Mouse (Mus musculus) retina, postnatal 1 day (tissue): ENCODE data around the gene Git1.

ENCODE experiments used
- DNase-seq: peaks from one replicate; pipeline ENCODE4 v3.0.0-alpha.2; 2012

The Git1 gene

DNA sequence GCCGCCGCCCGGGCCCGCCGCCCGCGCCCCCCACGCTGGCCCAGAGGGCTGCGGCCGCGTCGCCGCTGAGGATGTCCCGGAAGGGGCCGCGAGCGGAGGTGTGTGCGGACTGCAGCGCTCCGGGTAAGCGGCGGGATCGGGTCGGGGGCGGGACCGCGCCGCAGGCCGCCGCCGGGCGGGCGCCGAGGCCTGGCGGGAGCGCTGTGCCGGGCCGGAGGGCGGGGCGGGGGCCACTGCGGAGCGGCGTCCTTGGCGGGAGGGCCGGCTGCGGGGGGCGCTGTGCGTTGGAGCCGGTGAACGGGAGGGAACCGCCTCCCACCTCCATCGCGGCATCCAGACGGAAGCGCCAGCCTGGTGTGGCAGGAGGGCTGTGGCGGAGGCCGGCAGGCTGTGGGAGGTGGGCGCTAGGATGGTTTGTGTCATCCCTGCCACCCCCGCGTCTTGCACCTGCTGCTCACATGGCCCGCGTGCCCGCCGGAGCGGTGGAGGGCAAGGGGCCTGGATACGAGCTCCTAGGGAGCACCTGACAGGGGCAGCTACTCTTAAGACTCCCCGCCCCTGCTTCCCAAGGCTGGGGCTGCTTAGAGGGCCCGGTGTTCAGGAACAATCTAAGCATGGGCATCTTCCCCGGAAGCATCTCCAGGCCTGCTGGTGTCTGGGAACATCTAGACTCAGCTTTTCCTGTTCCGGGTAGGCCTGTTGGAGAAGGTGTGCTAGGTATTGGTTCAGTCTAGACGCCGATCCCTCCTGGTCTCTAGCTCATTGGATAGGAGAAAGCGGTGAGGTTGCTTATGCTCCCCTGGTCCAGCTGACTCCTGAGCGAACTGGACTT is at the start of gene Git1:
TSS of gene Git1 (plus strand) at position 51 of the 832 bp plus-strand sequence.
- DNase-seq: peak; percentile 60

DNA sequence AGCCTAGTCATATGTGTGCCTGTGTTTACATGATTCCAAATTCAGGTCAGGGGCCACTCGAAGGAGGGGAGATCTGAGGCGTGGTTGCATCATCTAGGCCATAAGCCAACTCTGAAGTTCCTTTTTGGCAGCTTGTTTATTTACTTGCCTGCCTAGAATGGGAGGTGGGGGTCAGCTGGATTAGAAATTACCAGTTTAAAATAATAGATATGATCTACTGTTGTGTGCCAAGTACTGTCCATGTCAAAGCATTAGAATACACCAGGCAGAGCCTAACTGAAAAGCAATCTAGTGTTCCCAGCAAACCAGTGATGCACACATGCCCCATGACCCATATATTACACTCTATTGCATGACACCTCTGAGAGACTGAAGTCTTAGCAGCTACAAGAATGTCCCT is 48.4 kb upstream of the Git1 start:
- no peak for DNase-seq

DNA sequence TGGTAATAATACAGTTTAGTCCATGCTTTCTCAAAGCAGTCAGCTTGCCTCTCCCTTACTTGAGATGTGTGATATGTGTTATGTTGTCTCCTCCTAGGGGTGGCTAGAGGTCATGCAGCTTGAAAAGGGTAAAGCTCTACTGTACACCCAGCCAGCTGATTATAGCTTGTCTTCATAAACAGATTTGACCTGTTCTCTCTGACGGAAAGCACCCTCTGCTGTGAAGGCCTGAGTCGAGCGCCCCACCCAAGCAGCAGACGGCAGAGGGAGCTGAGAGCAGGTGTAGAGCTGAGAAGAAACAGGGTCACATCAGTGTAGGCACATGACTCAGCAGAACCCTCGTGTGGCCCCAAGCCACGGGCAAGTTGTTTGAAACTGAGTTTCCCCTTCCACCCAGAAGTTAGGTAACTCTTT is 46.7 kb upstream of the Git1 start:
- peak; percentile 77 for DNase-seq

DNA sequence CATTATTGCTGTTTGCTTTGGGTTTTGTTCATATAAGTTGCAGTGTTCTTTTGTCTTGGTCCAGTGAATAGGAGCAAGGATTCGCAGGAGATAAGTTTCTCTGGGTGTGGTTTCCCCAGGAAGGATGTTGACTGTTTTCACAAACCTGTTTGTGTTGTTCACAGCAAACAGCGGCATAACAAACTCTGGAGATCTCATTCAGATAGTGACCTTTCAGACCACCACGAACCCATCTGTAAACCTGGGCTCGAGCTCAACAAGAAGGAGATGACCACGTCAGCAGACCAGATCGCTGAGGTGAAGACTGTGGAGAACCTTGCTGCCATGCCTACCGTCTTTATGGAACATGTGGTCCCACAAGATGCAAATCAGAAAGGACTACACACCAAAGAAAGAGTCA is 44.1 kb upstream of the Git1 start:
- no peak for DNase-seq

DNA sequence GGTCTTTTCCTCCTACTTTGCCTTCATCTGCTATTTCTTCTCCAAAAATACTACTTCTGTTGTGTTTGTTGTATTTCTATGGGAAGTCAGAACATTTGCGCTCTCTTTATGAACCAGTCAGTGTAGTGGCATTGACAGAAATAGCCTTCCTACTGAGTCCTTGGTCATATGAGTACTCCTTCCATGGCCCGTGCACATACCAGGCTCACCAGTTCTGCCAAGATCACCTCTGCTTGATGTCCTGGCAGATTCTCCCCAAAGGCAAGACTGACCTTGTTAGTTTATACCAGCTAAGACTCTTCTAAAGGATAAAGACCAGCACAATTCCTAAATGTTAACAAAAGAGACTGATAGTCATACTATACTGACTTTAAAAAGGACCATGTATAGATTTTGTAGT is 41.7 kb upstream of the Git1 start:
- DNase-seq: no peak

DNA sequence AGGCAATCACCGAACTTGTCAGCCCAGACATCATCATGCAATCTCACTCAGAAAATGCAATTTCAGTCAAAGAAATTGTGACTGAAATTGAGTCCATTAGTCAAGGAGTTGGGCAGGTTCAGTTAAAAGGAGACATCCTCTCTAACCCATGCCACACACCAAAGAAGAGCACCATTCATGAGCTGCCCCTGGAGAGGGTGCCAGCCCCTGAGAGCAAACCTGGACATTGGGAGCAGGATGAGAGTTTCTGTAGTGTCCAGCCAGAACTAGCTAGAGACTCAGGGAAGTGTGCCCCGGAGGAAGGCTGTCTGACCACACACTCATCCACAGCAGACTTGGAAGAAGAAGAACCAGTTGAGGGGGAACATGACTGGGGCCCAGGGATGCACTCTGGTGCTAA is 40.0 kb upstream of the Git1 start:
- no peak for DNase-seq

DNA sequence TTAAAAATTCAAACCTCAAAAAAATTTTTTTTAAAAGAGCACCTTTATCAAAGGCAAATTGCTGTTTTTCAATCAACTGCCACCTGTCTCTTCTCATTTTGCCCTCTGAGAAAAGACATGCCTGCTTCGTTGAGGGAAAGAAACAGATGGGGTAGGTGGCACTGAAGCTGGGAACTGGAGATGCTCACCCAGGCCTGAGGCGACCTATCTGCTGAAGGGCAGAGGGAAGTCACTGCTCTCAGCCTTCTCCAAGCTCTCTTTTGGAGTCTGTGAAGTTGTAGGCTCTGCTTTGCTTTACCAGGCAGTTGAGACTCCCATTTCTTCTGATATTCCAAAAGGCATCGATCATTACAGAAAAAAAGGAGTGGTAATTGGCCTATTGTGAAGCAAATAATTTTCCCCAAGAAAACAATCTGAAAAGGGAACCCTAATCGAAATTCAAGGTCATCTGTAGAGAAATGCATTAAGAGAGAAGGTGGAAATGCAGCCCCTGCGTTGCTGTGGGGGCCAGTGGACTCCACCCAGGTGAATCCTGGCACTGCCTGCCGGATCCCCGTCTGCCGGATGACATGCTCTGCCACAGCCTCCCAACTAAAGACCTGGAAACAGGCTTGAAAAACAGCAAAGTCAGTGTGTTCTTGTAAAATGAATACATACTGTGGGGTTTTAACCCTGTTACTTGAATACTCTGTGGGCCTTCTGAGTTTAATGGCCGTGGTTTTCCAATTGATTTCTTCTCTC is 37.4 kb upstream of the Git1 start:
- DNase-seq: no peak

DNA sequence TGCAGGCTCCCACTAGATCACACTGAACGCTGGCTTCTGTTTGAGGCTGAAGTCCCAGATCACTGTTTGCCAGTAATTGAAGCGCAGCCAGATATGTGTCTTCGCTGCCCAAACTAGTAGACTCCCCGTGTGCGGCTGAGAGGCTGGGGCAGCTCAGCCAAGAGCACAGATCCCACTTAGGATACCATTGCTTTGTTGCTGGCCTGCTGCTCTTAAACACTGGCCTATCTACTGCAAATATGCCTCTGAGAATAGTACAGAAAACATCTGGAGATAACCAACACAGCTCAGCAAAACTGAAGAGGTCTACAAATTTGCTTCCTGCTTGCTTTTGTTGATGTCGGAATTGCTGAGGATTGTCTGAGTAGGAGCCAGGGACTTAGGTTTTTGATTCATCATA is 36.5 kb upstream of the Git1 start:
- no peak for DNase-seq

DNA sequence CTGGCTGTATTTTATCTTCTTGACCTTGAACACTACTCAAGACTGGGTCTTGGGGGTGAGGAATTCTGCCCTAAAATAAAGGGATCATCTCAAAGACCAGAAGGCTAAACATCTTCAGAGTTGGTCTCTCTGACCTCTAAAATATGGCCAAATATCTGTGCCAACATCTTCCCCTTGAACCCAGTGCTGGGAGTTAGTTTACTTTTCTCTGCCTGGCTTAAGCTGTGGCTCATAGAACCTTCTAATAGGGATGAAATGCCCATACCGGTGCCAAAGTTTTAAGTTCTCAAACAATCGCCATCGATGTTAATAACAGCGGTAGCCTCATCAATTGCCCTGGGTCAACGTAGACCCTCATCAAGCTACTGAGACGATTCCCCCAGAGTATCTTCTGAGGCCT is 31.5 kb upstream of the Git1 start:
- no peak for DNase-seq

DNA sequence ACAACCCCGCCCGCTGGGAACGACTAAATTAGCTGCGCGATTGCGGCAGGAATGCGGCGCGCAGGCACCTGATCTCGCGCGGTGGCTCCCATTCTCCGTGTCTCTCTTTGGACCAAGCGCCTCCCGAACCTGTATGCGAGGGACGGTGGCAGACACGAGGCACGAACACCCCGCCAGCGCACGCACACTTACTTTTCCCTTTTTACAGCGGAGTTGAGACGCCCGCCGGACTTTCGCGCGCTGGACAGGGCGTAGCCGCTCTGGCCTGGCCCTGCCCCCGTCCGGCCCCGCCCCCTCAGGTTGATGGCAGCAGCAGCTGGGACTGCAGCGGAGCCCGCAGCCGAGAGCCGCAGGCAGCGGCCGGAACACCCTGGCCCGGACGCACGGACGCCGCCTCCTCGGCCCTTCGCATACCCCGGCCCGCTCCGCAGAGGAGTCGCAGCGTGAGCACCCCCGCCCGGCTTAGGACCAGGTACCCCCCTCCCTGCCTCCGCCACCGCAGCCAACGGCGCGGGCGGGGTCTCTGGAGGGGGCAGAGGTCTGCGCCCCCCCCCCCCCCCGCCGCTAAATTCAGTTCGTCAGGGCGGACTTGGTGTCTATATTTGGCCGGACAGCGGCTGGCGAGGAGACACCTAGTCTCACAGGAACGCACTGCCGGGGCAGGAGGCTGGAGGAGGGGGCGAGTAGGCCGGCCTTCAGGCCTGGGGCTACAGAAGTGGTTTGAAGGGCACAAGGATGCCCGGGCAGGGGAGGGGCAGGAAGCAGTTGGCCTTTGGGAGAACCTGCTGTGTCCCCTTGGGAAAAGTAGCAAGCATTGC is 30.9 kb upstream of the Git1 start, which contains the start of gene Coro6:
TSS of gene Coro6 (plus strand) at position 129 of the 818 bp plus-strand sequence.
- peak; percentile 74 for DNase-seq

DNA sequence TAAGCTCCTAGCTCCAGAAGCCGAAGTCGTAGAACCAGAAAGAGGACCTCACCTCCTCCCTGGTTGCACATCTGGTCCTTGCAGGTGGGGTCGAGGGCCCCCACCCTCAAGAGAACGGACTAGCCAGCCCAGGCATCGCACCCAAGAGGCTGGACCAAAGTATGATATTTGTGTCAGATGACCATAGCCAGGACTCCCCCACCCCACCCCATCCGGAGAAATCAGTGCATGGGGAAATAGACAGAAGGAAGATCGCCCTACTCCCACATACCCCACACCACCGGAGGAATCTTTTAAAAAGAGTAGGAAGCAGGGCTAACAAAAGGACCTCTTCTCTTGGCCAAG is 30.3 kb upstream of the Git1 start:
- DNase-seq: no peak

DNA sequence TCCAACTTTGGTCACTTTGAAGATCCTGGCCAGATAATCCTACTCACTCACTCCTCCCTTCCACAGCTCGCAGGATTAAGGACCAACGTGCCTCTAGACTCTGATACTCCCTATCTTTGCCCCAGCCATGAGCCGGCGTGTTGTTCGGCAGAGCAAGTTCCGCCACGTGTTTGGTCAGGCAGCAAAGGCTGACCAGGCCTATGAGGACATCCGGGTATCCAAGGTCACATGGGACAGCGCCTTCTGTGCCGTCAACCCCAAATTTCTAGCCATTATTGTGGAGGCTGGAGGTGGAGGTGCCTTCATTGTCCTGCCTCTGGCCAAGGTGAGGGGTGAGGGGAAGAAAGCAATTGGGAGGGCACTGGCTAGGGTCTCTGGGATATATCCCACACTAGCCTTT is 29.6 kb upstream of the Git1 start:
- DNase-seq: no peak

DNA sequence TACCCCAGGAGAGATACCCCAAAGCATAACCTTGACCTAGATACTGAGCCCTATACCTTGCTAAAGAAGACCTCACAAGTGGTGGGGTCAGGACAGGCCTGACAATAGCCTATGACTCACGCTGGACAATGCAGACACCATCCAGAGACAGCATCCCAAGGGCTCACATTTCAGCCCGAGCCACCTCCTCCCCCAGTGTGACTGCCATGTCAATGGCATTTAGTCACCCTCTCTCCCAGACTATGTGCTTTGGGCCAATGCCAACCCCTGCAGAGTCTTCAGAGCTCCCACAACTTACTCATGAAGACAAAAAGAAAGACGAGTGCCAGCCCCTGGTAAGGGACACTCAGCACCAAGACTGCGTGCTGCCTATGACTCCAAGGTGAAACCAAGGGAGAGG is 28.7 kb upstream of the Git1 start:
- no peak for DNase-seq

DNA sequence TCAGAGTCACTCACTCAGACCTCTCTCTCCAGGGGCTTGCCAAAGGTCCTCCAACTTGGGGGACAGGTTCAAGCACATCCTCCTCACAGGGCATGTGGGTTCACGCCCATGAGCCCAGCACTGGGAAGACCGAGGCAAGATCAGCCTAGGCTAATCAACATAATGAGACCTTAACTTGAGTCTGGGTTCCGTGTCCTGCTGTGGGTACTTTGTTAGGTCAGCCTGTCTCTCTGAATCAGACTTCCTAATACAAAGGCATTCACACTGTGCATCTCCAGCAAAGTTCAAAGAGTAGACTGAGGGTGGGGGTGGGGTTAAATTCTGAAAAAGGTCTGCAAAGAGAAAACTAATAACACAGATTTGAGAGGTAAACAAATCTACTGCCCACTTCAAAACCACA is 28.3 kb upstream of the Git1 start:
- DNase-seq: no peak

DNA sequence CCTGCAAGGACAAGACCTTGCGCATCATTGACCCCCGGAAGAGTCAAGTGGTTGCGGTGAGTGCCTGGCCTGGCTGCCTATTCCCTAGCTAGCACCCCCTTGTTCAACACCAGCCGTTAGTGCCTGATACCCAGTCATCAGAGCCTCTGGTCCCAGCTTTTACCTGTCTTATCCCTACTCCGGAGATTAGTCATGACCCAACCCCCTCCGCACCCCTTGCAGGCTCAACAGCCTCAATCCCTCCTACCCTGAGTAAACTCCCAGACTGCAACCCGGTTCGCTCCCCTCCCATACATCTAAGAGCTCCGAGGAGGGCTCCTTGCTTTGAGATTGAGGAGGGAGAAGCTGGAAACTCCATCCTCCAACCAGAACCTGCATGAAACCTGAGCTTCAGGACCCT is 26.8 kb upstream of the Git1 start:
- no peak for DNase-seq

DNA sequence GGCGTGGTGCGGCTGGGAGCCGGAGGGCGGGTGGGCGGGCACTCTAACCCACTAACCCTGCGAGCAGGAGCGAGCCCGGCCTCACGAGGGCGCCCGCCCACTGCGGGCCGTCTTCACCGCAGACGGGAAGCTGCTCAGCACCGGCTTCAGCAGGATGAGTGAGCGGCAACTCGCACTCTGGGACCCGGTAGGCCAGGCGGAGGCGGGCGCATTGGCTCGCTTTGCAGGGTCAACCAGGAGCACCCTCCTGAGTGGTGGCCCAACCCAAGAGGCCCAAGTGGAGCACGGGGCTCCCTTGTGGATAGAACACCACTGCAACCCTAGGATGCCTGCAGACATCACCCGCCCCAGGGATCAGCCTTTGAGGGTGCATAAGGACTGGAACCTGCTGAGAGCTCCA is 26.2 kb upstream of the Git1 start:
- peak; percentile 60 for DNase-seq

DNA sequence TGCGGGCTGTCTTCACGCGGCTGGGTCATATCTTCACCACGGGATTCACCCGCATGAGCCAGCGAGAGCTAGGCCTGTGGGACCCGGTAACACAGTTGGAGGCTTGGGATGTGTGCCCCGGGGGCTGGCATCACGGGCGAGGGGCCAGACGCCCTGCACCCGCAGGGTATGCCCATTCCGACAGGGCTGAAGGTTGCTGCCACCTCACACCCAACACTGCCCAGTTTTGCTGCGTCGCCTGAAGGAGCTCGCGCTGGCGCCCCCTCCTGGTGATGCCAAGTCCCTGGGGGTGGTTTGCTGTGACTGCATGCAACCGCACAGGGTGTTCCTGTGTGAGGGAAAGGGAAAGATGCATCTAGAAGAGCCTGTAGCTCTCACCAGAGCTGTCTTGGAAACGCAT is 25.6 kb upstream of the Git1 start:
- peak; percentile 79 for DNase-seq

DNA sequence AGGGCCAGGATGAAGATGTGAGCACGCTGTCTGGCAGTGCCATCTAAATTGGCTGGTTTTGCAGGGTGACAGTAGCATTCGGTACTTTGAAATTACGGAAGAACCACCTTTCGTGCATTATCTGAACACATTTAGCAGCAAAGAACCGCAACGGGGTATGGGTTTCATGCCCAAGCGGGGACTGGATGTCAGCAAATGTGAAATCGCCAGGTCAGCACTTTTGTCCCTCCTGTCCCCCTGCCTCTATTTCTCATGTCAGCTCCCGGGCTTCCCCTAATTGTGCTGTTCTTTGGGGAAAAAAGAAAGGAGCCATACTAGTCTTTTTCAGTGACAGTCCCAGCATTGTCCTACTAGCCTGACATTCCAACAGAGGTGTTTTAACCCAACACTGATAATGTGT is 25.0 kb upstream of the Git1 start:
- no peak for DNase-seq

DNA sequence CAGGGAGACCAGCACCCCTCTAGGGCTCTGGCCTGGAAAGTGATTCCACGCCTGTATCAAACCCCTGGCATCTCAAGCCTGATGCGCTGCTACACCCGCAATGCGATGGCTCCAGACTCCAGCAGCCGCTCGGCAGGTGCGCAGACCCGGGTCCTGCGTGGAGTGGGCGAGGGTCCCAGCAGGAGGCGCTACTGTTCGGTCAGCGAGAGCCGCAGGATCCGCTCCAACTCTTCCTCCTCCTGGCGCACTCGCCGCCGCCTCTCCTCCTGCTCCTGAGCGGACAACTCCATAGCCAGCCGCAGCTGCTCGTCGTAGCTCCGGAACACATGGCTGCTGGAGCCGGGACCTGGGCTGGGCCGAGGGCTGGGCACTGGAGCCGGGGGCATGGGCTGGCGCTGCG is 22.0 kb upstream of the Git1 start:
- DNase-seq: no peak

DNA sequence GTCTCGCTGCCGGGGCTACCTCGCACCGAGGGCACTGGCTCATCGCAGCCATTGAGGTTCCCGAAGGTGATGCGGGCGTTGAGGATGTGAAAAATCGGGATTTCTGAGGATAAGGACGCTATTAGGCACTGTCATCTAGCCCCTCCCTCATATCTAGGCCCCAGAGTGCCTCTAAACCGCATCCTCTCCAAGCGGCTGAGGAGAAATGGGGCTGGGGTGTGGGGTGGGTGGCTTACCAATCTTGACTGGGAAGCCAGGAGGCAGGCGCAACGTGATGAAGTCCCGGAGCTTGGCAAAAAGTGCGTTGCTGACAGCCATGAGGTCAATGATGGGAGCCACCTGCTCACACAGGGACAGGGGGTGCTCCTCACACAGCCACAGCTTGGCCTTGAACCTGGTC is 20.6 kb upstream of the Git1 start:
- DNase-seq: no peak

DNA sequence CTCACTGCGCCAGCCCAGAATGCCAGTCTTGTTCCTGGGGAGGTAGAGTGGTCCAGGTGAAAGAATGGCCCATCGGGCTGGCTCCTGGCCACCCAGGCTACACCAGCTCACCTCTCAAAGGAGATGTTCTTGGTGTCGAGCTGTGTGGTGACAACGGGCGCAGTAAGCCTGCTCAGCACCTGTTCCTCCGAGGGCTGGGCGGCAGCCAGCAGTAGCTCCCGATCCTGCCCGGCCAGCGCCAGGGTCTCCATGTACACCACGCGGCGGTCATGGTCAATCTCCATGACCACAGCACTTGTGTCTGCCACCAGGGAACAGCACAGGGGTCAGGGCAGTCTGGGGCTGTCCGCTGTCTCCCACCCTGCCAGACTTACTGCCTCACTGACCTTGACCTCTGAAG is 17.1 kb upstream of the Git1 start:
- no peak for DNase-seq

DNA sequence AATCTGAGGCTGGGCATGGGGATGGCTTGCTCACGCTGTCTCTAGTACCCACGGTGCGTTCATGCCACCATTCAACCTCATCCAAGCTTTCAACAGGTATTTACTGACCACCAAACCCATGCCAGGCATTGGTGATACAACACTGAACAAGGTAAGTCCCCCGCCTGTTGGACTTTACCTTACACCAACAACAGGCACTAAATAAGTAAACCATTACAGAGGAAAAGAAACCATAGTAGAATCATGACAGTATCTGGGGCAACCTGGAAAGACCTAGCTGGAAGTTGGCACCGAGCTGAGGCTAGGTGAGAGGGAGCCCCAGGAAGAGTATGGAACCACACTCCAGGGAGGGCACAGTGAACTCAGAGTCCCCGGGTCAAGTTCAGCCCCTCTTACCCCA is 16.5 kb upstream of the Git1 start:
- DNase-seq: no peak

DNA sequence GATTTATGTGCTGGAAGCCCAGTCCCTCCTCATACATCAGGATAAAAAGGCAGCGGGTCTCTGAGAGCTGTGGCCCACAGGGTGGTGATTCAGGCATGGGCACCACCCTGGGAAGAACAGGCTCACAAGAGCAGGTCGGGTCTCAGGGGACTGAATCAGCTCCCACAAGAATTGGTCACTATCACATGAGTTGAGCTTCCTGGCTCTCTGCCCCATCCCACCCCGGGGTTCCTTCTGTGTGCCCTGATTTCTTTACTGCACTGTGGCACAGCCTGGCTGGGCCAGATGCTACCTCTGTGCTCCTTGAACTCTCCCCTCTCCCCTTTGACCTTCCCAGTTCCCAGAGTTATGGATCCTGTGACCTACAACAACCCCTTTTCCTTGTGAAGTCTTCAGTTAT is 10.3 kb upstream of the Git1 start:
- DNase-seq: no peak
